Mouse (Mus musculus) left cerebral cortex, postnatal 25 days (tissue): ENCODE results near the gene Bcat1. TPM values are rescaled to one million over a fixed set of nuclear protein-coding genes. Genes with fewer than 3 reads are reported as not detected.
"Not testable (repeated sequence)": the region's sequence is repeated elsewhere in the genome, so short reads cannot be mapped to it uniquely, and the experiment has no call there.

Source experiments
- DNase-seq, 2 experiments: peaks; one replicate each; pipeline ENCODE4 v3.0.0; 2022; ENCODE audit warnings: low spot score in 2 of 2, mixed read lengths in 1 of 2
- intact Hi-C: fragments of 180-260 bp; cut with DNase I; formaldehyde crosslinking; loops from one replicate; pipeline ENCODE4 v1.15.1; 2025
- total RNA-seq, 2 experiments: library from RNA; stranded (reverse); gene quantifications; 2 replicates each; pipeline ENCODE4 v1.2.3; 2021

The Bcat1 gene
- total RNA-seq, 2 experiments from 2014 or later = 73.2 to 75.8 TPM

DNA sequence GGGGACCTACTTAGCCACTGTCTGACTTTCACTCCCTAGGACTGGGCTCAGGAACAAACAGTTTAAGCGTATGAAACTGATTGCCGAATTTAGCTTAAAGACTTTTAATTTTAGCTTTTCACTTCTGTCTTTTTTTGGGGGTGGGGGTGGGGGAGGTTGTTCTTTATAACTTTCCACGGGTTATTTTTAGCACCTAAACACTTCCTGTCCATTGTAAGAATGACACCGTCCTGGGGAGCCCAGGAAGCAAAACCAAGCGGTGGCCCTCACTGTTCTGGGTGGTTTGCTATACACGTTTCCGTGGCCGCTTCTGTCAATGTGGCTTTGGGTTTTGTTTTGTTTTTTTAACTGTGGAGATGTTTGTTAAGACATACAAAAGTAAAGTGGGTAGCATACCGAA, 24.9 kb upstream of the Bcat1 start:
- intact Hi-C loops = no loop called here
- DNase-seq = no peak

DNA sequence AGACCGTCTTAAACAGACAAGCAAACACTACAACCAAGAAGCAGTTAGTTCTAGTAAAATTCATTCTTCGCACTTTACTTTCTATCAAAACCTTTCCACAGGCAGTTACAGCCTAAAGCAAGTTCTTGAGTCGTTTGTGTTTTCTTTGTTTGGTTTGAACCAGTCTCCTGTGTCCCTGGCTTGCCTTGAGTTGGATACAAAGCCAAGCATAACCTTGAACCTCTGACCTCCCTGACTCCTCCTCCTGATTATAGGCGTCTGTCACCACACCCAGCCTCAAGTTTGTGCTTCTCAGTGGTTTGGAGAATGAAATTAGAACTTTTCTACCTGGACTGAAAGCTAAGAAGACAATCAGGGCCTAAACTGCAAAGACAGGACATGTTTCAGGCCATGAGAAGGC, 18.4 kb upstream of the Bcat1 start:
- intact Hi-C loops = no loop called here
- DNase-seq = no peak

DNA sequence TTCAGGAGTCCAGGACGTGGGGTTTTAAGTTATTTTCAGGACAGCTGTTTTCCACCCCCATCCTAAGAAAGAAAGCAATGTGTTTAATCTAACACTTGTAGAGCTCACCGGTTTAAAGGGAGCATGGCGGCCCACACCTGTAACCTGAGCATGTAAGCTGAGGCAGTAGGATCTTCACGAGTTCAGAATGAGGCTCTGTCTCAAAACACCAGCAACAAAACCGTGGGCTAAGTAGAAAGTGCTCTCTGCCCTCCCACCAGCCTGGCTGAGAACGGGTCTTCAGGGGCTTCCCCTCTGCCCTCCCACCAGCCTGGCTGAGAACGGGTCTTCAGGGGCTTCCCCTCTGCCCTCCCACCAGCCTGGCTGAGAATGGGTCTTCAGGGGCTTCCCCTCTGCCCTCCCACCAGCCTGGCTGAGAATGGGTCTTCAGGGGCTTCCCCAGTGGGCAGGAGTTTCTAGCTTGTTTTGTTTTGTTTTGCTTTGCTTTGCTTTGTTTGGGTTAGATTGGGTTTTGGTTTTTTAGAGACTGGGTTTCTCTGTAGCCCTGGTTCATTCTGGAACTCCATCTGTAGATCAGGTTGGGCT, 17.1 kb upstream of the Bcat1 start:
- DNase-seq, intact Hi-C loops: not testable (repeated sequence)

DNA sequence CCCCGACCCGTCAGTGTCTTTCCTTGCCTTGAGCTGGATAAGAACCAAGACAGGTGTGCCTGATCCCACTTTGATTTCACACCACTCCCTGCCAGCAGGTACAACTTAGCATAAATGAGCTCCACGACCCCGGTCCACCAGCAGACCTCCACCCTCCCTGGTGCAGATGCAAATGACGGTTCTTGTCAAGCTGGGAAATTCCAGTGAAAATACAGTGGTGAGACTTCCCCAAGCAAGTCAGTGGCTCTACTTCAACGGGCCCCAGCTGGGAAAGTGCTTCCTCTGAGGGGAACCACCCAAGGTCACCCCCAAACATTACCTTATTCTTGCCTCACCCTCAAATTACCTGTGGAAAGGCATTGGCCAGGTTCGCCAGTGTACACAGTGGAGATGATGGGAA, 16.0 kb upstream of the Bcat1 start:
- intact Hi-C loops = loop anchor here (2.0 kb wide), 1 partner anchor 95 kb away; no protein-coding TSS in a partner anchor
- no peak for DNase-seq

DNA sequence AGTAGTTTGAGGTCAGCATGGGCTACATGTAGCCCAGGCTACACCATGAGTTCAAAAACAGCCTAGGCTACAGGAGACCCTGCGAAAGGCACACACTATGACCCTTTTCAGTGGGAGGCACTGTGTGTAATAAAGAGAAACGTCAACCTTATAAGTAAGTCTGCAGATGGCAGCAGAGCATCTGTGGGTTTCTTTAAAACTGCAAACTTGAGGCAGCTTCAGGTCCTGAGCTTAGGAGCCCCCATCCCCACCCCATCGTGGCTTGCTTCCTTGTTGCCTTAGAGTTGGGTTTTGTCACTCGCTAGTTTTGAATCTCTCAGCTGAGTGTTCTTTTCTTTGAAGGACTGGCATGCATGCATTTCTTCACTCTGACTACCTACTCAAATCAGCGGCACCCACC, 14.9 kb upstream of the Bcat1 start:
- intact Hi-C loops = loop anchor here (2.0 kb wide), 1 partner anchor 96 kb away; no protein-coding TSS in a partner anchor

DNA sequence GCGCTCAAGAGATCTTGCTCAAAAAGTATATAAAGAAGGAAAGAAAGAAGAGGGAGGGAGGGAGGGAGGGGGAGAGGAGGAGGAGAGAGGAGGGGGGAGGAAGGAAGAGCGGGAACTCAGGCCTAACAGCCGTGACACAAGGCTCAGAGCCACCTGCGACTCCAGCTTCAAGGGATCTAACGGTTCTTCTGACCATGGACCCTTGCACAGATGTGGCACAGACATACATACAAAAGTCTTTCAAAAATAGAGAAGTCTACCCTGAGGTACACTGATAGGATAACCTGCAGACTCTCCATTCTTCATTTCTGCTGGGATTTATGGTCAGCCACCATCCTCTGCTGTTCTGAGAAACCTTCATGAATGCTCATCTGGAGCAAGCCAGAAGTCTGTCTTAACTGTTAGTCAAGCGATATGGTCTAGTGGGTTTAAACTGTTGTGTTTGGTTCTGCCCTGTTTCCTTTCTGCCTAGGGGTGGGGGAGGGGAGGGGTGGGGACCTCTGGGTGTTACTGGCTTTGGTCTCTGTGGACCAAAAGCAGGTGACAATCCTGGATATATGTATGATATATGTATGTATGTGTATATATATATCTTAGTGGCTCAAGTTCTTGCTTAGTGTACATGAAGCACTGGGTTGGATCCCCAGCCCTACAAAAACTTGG, 14.3 kb upstream of the Bcat1 start:
- intact Hi-C loops = loop anchor here (2.0 kb wide), 1 partner anchor 96 kb away; no protein-coding TSS in a partner anchor
- no peak for DNase-seq

More for the DNA sequence above, 14.9 kb upstream of the Bcat1 start:
- no peak for DNase-seq

DNA sequence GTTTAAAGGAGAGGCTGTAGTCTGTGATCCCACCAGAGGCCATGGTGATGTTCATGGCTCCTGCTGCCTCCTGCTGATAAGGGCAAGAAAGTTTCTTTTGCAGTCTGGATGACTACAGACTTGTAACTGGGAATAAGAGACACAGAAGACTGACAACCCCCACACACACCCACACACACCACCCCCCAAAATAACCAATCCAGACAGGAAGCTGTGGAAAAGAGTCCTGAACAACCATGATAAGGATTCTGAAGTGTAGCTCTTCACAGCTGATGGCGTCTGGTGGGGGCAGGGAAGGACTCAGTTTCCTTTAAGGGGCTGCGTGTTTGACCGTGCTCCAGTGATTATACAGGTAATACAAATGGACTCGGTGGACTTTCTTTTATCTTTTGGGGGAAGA, 13.4 kb upstream of the Bcat1 start:
- no peak for DNase-seq
- intact Hi-C loops = loop anchor here (5.0 kb wide), 1 partner anchor 253 kb away; no protein-coding TSS in a partner anchor

DNA sequence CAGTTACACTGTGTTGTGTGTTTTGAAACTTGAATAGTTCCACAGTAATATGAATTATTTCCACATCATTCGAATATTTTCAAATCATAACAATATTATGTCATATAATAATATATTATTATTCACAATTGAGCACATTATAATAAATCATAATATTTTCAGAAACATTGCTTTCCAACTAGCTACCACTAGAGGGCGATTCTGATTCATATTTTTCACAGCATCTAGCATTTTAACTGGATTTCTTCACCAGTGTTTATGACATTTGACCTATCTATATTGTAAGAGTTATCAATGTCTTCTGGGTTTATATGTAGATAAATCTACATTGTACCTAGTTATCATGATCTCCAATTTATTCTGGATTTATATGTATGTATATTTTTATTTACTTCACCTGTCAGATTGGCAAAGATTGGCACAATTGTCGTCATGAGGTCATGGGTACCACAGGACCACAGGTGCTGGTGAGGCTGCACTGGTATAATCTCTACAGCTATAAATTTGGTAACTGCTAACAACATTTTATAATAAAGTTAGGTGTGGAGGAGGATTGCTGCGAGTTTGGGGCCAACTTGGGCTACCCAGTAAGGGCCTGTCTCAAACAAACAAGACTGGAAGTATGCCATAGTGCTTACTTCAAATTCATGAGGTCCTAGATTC, 12.6 kb upstream of the Bcat1 start:
- intact Hi-C loops = loop anchor here (5.0 kb wide), 1 partner anchor 254 kb away; no protein-coding TSS in a partner anchor
- no peak for DNase-seq

DNA sequence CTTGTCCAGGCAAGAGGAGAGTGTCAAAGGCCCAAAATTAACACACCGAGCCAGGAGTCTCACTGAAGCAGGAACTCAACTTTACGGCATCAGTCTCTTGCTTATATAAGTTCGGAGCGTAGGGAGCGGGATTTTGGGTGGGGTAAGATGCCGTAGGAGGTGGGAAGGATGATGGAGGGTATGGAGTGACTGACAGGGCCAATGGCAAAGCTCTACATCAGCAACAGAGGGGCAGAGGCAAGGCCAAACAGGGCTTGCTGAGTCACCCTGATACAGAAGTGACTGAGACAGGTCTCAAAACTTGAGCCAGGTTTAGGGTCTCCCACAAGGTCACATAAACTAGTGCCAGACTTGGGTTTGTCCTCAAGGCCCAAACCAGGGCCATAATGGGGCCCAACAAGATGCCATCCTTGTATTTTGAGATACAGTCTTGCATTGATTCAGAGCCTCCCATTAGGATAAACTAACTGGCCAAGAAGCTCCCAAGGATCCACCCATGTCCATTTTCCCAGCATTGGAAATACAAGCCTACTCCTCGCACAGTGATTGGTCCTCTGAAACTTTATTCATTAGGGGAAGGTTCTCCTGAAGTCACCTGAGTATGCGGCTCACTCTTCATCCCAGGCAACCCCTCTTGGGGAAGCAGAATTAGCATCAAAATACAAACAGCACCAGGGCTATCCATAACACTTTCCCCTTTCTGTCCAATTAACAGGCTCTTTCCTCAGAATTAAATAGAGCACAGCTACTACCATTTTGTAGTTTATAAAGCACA, 8.5 kb upstream of the Bcat1 start:
- no peak for DNase-seq
- intact Hi-C loops = loop anchor here (5.0 kb wide), 1 partner anchor 258 kb away; no protein-coding TSS in a partner anchor

DNA sequence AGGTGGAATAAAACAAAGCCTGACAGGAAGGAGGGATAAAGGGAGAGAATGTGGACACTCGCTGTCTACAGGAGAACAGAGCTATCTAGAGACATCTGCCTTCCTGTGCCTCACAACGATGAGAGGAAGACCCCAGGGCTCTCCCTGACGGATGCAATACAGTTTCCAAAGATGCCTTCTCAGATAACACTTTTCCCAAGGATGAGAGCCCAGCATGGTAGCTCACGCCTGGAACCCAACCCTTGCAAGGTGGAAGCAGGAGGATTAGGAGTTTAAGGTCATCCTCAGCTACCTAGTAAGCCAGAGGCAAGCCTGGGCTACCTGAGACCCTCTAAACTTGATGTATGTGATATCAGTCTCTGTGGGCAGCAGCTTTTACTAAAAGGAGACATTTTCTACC, 5.7 kb upstream of the Bcat1 start:
- DNase-seq = no peak
- intact Hi-C loops = no loop called here

DNA sequence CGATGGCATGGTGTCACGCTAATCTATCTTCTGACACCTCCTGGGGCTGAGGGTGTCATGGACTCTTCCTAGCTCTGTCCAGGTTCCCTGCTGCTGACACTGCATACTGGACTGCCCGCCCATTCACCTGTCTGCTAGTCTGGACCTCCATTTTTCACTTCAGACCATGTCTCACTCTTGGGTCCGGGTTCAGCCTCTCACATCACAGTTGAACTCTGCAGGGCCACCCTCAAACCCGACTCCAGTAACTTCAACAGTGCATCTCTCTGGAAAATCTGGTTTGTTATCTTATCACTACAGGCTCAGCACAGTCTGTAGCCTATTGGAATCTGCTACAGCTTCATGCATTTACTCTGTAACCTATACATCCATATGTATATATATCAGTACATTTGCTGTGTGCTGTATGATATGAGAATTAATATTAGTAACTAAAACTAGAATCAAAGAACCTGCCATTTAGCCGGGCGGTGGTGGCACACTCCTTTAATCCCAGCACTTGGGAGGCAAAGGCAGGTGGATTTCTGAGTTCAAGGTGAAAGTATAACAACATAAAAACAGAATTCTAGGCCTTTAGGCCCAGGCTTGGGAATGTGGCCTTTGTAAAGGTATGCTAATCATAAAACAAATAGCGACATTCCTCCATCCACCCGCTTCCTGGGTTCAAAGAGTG, 3.2 kb upstream of the Bcat1 start:
- intact Hi-C loops = no loop called here

DNA sequence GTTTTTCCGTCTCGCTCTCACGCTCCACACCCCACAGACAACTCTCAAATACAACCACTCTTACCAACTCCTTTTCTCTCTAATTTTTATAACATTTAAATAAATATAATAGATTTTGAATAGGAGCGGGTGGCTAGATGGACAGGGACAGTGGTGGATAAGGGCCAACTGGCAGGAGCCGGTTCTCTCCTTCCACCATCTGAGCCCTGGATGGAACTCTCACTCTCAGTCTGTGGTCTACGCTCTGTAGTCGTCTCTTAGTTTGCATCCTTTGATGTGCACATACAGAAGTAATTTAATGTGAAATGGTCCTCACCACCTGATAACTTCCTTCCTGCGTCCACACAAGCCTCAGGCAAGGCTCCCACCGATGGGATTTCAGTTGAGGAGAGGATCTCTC, 302 bp upstream of the Bcat1 start:
- no peak for DNase-seq
- intact Hi-C loops = no loop called here

More for the DNA sequence above, 3.2 kb upstream of the Bcat1 start:
- DNase-seq = no peak

DNA sequence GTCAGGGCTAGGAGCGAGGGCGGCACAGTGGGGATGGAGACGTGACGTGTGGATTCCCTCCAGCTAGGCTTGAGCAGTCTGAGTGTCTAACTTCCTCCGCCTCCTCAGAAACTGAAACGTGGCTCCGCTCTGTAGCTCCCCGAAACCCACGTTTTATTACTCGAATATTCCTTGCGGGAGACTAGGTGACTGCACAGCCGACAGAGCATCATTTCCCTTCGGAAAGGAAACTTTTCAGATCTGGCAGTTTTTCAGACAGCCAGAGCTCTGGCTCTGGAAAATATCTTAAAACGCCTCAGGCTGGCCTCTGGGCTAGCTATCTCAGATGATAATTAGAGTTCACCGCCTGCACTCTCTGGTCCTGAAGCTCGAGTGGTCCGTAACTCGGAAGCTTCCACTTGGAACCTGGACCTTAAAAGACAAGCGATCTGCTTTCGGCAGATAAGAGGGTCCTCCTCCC, 866 bp downstream of the Bcat1 start:
- intact Hi-C loops = no loop called here
- peak; percentile 35 to 63 for DNase-seq

DNA sequence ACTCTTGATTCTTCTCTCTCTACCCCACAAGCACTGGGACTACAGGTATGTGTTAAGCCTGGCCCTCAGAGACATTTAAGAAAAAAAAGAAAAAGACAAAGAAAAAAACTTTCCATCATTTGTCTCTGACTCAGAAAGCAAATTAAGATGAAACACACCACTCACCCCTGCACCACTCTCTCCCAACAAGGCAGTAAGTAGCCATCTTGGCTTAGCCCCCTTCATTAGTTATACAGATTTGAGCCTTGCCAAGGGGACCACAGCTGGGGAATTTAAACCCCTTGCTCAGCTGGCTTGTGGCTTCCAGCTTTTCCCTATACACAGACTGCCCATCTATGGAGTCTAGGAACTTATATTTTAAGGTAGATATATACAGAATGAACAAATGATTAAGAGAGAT, 1.5 kb downstream of the Bcat1 start:
- no peak for DNase-seq
- intact Hi-C loops = no loop called here

DNA sequence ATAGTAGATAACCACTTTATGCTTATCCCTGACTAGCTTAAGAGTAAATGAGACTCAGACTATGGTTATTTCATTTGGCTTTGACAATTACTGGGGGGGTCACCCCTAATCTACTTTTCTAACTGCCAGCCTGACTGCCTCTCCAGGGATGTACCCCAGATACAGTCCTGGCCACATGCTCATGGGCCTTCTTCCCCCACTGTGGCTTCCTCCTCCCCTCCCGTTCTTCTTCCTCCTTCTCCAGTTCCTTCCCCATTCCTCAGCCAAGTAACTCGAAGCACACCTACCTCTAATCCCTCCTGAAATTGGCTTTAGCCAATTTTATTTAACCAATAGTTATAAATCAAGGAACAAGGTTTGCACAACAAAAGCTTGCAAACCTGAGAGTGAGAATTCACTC, 6.1 kb downstream of the Bcat1 start:
- no peak for DNase-seq

DNA sequence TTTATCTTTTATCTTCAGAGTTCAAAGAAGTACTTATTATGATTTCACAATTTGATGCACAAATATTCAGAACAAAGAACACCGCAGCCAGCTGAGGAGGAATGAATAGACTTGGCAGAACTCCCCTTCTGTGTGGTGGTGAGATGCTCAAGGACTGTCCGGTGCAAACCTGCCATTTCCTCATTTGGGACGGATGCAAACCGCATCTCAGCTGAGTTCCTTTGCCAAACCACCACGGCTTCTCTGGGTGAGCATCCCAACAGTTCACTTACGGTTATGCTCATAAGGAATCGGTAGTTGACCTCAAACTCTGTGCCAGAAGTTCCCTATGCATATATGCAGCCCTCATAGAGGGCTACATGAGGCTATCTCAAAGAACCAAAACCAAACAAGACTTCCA, 6.6 kb downstream of the Bcat1 start:
- no peak for DNase-seq
- intact Hi-C loops = no loop called here

More for the DNA sequence above, 6.1 kb downstream of the Bcat1 start:
- intact Hi-C loops = no loop called here

DNA sequence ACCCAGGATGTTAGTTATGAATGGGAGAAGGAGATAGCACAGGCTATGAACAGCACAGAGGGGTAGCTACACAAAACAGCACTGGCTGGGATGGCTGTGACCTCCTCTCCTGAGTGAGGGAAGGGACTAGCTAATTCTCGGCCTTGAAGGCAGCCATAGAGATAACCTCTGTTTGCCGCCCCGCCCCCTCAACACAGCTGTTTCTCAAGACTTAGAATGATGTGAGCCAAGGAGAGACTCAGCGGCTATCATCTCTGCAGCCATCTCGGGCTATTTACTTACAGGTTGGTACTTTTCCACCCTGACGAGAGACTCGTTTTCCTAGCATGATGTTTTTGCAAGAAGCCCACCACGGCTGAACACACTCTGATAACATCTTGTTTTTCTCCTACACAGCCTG, 8.3 kb downstream of the Bcat1 start:
- intact Hi-C loops = no loop called here
- DNase-seq = no peak

DNA sequence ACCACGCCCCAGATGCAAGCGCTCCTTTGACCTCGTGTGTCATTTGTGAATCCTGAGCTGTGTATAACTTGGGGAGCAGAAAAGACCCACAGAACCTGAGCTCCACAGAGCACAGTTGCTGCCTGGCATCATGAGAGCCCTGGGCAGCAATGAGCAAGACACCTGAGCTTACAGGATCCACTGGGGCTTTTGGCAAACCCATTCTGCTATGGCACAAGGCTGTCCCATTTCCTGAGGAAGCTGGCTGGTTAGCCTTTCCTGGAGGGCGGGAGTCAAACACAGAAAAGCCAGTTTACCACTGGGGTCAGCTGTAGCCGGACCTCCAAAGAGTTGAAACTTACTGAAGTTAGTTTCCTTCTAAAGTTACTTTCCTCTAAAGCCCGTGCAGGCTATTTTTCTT, 9.6 kb downstream of the Bcat1 start:
- DNase-seq = no peak
- intact Hi-C loops = no loop called here

DNA sequence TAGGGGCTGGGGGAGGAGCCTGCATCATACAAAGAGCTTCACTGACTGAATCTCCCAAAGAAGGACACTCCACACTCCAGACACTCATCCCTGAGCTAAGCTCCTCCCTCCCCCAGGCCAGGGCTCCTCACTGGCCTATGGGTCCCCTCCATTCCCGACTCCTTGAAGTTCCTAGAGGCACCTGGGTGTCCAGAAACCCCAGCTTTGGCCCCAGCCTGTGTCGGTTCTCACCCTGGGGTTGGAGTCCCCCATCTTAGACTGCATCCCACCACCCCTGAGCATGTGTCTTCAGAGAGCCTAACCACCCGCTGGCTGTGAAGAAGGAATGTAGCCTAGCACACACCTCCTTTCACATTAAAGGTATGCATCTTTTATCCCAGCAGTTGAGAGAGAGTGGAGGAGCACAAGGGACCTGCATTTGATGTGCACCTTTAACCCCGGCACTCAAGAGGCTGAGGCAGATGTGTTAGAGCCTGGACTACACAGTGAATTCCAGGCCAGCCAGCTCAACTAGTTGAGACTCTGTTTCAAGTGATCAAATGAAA, 10.6 kb downstream of the Bcat1 start:
- intact Hi-C loops = no loop called here

More for the DNA sequence above, 10.6 kb downstream of the Bcat1 start:
- DNase-seq = no peak
